Mouse (Mus musculus) lung, postnatal 4 days (tissue): ENCODE data around the gene Mcoln3.

Experiments used
- DNase-seq, 2 experiments: peaks; one replicate each; pipeline ENCODE4 v3.0.0; 2021

Mcoln3 gene

GRCm38 (mm10) chr3:146135417-146135816, 18.2 kb downstream of the Mcoln3 start:
- no peak for DNase-seq

- DNase-seq, result no peak
These were observed 19.2 kb downstream of the Mcoln3 start for GRCm38 (mm10) chr3:146136422-146136821.

GRCm38 (mm10) chr3:146140276-146140675, 23.0 kb downstream of the Mcoln3 start:
- no peak for DNase-seq

GRCm38 (mm10) chr3:146142523-146142922, 25.3 kb downstream of the Mcoln3 start:
- DNase-seq, result no peak

GRCm38 (mm10) chr3:146145501-146145900, 28.3 kb downstream of the Mcoln3 start:
- no peak for DNase-seq

- no peak for DNase-seq
These were observed 28.9 kb downstream of the Mcoln3 start for GRCm38 (mm10) chr3:146146131-146146530.

- DNase-seq, result no peak
These were observed 32.2 kb downstream of the Mcoln3 start, which contains the start of gene Mcoln2 for GRCm38 (mm10) chr3:146149156-146150057. Gene Mcoln2 (plus strand): TSS chr3:146149833.

- DNase-seq, result peak; percentile 60 to 65
These were observed 32.8 kb downstream of the Mcoln3 start for GRCm38 (mm10) chr3:146150058-146150400.

- peak in 1 of 2 experiments; percentile 20 for DNase-seq
These were observed 33.3 kb downstream of the Mcoln3 start for GRCm38 (mm10) chr3:146150560-146150959.

- no peak for DNase-seq
These were observed 34.1 kb downstream of the Mcoln3 start for GRCm38 (mm10) chr3:146151328-146151727.

GRCm38 (mm10) chr3:146151755-146152154, 34.5 kb downstream of the Mcoln3 start:
- DNase-seq, result no peak

GRCm38 (mm10) chr3:146152348-146152747, 35.1 kb downstream of the Mcoln3 start:
- no peak for DNase-seq

GRCm38 (mm10) chr3:146152913-146153312, 35.7 kb downstream of the Mcoln3 start:
- no peak for DNase-seq

- no peak for DNase-seq
These were observed 36.8 kb downstream of the Mcoln3 start for GRCm38 (mm10) chr3:146153862-146154611.

- DNase-seq, result no peak
These were observed 38.7 kb downstream of the Mcoln3 start for GRCm38 (mm10) chr3:146155628-146156576.

GRCm38 (mm10) chr3:146156811-146157210, 39.6 kb downstream of the Mcoln3 start:
- DNase-seq, result no peak

- DNase-seq, result no peak
These were observed 40.8 kb downstream of the Mcoln3 start for GRCm38 (mm10) chr3:146158039-146158438.

- DNase-seq, result no peak
These were observed 42.1 kb downstream of the Mcoln3 start for GRCm38 (mm10) chr3:146159360-146159759.

- no peak for DNase-seq
These were observed 44.9 kb downstream of the Mcoln3 start for GRCm38 (mm10) chr3:146162197-146162596.

- no peak for DNase-seq
These were observed 52.1 kb downstream of the Mcoln3 start for GRCm38 (mm10) chr3:146169356-146169755.

GRCm38 (mm10) chr3:146173030-146173429, 55.8 kb downstream of the Mcoln3 start:
- DNase-seq, result no peak

- DNase-seq, result no peak
These were observed 57.0 kb downstream of the Mcoln3 start for GRCm38 (mm10) chr3:146174215-146174614.

- no peak for DNase-seq
These were observed 60.0 kb downstream of the Mcoln3 start for GRCm38 (mm10) chr3:146177295-146177694.
